16 mouse cellular contexts compared by ENCODE assay signal in genomic region chr1:138542170-138542515, GRCm38 (mm10).
DNase-seq lines count a peak whose midpoint lies in the region; ATAC-seq and TF ChIP-seq lines count a peak whose summit lies in the region.
"Had no signal": no experiment of that assay in that cellular context is flagged by ENCODE, and none has a peak within 500 bp of the region (broad histone marks: within the 10 kb centered on the region; RNA-seq: fewer than 3 reads in every experiment).

No protein-coding gene starts in this region.

- no peak overlapping the region for H3K4me3 ChIP-seq in embryonic facial prominence, embryonic 13.5 days
- no peak overlapping the region for H3K4me3 ChIP-seq in embryonic facial prominence, embryonic 10.5 days
- H3K4me3 ChIP-seq in liver, postnatal 0 days (ENCODE audit: low read depth, low read length) = no peak overlapping the region
- H3K4me3 ChIP-seq in liver, embryonic 11.5 days (ENCODE audit: low read depth, low read length) = no peak overlapping the region
- H3K4me3 ChIP-seq: midbrain, embryonic 15.5 days; neural tube, embryonic 12.5 days had no signal

- no peak for DNase-seq in embryonic facial prominence, embryonic 10.5 days (ENCODE audit: low spot score)
- DNase-seq in liver, postnatal 0 days = no peak
- no peak for DNase-seq in liver, embryonic 11.5 days (ENCODE audit: low spot score)
- DNase-seq in layer of hippocampus, adult 9-11 months = no peak
- no peak for DNase-seq in kidney, adult 11 months
- DNase-seq in ovary, postnatal 14 days (ENCODE audit: low spot score) = no peak
- DNase-seq: adrenal gland, adult 2 months; cerebellum, adult 9-10 months; embryo, embryonic 11 days; kidney, postnatal 4 days; retina, postnatal 1 day had no signal

- no peak for TF ChIP-seq EP300 in liver, postnatal 0 days (IDR thresholded peaks at IDR 0.05; ENCODE audit: low read depth)

- no peaks in the 10 kb centered on the region for H3K27me3 ChIP-seq in embryonic facial prominence, embryonic 13.5 days
- no peaks in the 10 kb centered on the region for H3K27me3 ChIP-seq in embryonic facial prominence, embryonic 10.5 days (replicated peaks; ENCODE audit: low read depth, poor library complexity, severe bottlenecking)
- no peaks in the 10 kb centered on the region for H3K27me3 ChIP-seq in liver, postnatal 0 days (ENCODE audit: insufficient read depth, low read length)
- H3K27me3 ChIP-seq in liver, embryonic 11.5 days (replicated peaks; ENCODE audit: control insufficient read depth, insufficient read depth, low read length) = no peaks in the 10 kb centered on the region
- H3K27me3 ChIP-seq: midbrain, embryonic 15.5 days; neural tube, embryonic 12.5 days had no signal

- H3K36me3 ChIP-seq in embryonic facial prominence, embryonic 13.5 days = no peaks in the 10 kb centered on the region
- no peaks in the 10 kb centered on the region for H3K36me3 ChIP-seq in embryonic facial prominence, embryonic 10.5 days (replicated peaks)
- H3K36me3 ChIP-seq in liver, postnatal 0 days (replicated peaks; ENCODE audit: insufficient read depth, low read length) = no peaks in the 10 kb centered on the region
- no peaks in the 10 kb centered on the region for H3K36me3 ChIP-seq in liver, embryonic 11.5 days (ENCODE audit: control insufficient read depth, insufficient read depth, low read length)
- H3K36me3 ChIP-seq: midbrain, embryonic 15.5 days; neural tube, embryonic 12.5 days had no signal

- no peaks in the 10 kb centered on the region for H3K9me3 ChIP-seq in embryonic facial prominence, embryonic 13.5 days
- H3K9me3 ChIP-seq in embryonic facial prominence, embryonic 10.5 days = no peaks in the 10 kb centered on the region
- H3K9me3 ChIP-seq in liver, postnatal 0 days (ENCODE audit: low read length) = no peaks in the 10 kb centered on the region
- H3K9me3 ChIP-seq in liver, embryonic 11.5 days (ENCODE audit: control insufficient read depth, low read length) = no peaks in the 10 kb centered on the region
- H3K9me3 ChIP-seq: midbrain, embryonic 15.5 days; neural tube, embryonic 12.5 days had no signal

- 69% methylated on average over 1 of the region's 1 CpGs for WGBS in embryonic facial prominence, embryonic 13.5 days
- 90% methylated on average over 1 of the region's 1 CpGs for WGBS in embryonic facial prominence, embryonic 10.5 days
- 77% methylated on average over 1 of the region's 1 CpGs for WGBS in liver, postnatal 0 days (ENCODE audit: insufficient replicate concordance)
- WGBS in liver, embryonic 11.5 days = 80% methylated on average over 1 of the region's 1 CpGs

- H3K9ac ChIP-seq in embryonic facial prominence, embryonic 13.5 days = no peak overlapping the region
- H3K9ac ChIP-seq in liver, postnatal 0 days (replicated peaks) = no peak overlapping the region
- no peak overlapping the region for H3K9ac ChIP-seq in liver, embryonic 11.5 days (ENCODE audit: low read depth, low read length)
- H3K9ac ChIP-seq: liver, embryonic 14.5 days; midbrain, embryonic 15.5 days; neural tube, embryonic 12.5 days had no signal

- H3K27ac ChIP-seq in embryonic facial prominence, embryonic 13.5 days = 0 out of 2 replicates have a peak overlapping the region, but pooled peaks have one; percentile 39
- H3K27ac ChIP-seq in embryonic facial prominence, embryonic 10.5 days (replicated peaks) = no peak overlapping the region
- H3K27ac ChIP-seq in liver, postnatal 0 days (ENCODE audit: low read depth) = 0 out of 2 replicates have a peak overlapping the region, but pooled peaks have one; percentile 29
- H3K27ac ChIP-seq in liver, embryonic 11.5 days (ENCODE audit: low read depth, low read length) = no peak overlapping the region
- H3K27ac ChIP-seq: liver, embryonic 14.5 days; midbrain, embryonic 15.5 days; neural tube, embryonic 12.5 days had no signal

- no peak for TF ChIP-seq CTCF in liver, postnatal 0 days (IDR thresholded peaks at IDR 0.05; ENCODE audit: low read depth)

- no peak overlapping the region for H3K4me2 ChIP-seq in embryonic facial prominence, embryonic 13.5 days
- no peak overlapping the region for H3K4me2 ChIP-seq in liver, postnatal 0 days (ENCODE audit: low read depth, low read length)
- no peak overlapping the region for H3K4me2 ChIP-seq in liver, embryonic 11.5 days
- H3K4me2 ChIP-seq: midbrain, embryonic 15.5 days; neural tube, embryonic 12.5 days had no signal

- peaks cover 12% of the 10 kb centered on the region for H3K4me1 ChIP-seq in embryonic facial prominence, embryonic 13.5 days
- peaks cover 5% of the 10 kb centered on the region for H3K4me1 ChIP-seq in embryonic facial prominence, embryonic 10.5 days
- no peaks in the 10 kb centered on the region for H3K4me1 ChIP-seq in liver, postnatal 0 days (ENCODE audit: insufficient read depth)
- no peaks in the 10 kb centered on the region for H3K4me1 ChIP-seq in liver, embryonic 11.5 days (replicated peaks; ENCODE audit: control insufficient read depth, insufficient read depth, low read length)
- H3K4me1 ChIP-seq: midbrain, embryonic 15.5 days; neural tube, embryonic 12.5 days had no signal

- ATAC-seq in embryonic facial prominence, embryonic 13.5 days (ENCODE audit: insufficient number of reproducible peaks, insufficient read depth, low FRiP score, low TSS enrichment, low read depth) = no peak
- ATAC-seq in liver, postnatal 0 days = no peak
- no peak for ATAC-seq in liver, embryonic 11.5 days (replicated peaks; ENCODE audit: low FRiP score)
- ATAC-seq in megakaryocyte, adult 5-6 weeks (ENCODE audit: poor library complexity, severe bottlenecking) = peak; percentile 71
- ATAC-seq: midbrain, embryonic 15.5 days had no signal

Comparison
In these comparisons a context has a peak if more than half of its experiments do, and no peak if none do; other contexts are left out.
1. H3K27ac ChIP-seq: peak in embryonic facial prominence, embryonic 13.5 days (single experiment) and liver, postnatal 0 days (single experiment); none in embryonic facial prominence, embryonic 10.5 days (single experiment) and liver, embryonic 11.5 days (single experiment).